Comparison of ENCODE assay signal across 9 mouse cellular contexts in genomic region chr4:43726995-43727394, GRCm38 (mm10). TPM values are rescaled to one million over a fixed set of nuclear protein-coding genes. Genes with fewer than 3 reads are reported as not detected.
DNase-seq lines count a peak whose midpoint lies in the region; ATAC-seq and TF ChIP-seq lines count a peak whose summit lies in the region.
"Had no signal": no experiment of that assay in that cellular context is flagged by ENCODE, and none has a peak within 500 bp of the region (broad histone marks: within the 10 kb centered on the region; RNA-seq: fewer than 3 reads in every experiment).

Hrct1 (plus strand) TSS chr4:43727188.

- peak; percentile 77 for ATAC-seq in lung, embryonic 15.5 days (ENCODE audit: borderline replicate concordance, extremely low read depth, low FRiP score, low TSS enrichment)

- no peaks in the 10 kb centered on the region for H3K4me1 ChIP-seq in liver, adult 2 months (ENCODE audit: control insufficient read depth, insufficient read depth, low read length)
- H3K4me1 ChIP-seq in lung, embryonic 15.5 days: peaks cover 55% of the 10 kb centered on the region

- H3K27me3 ChIP-seq in liver, adult 2 months (ENCODE audit: control insufficient read depth, insufficient read depth, low read length): no peaks in the 10 kb centered on the region
- H3K27me3 ChIP-seq in lung, embryonic 15.5 days: no peaks in the 10 kb centered on the region

- H3K9me3 ChIP-seq in lung, embryonic 15.5 days: no peaks in the 10 kb centered on the region

- no peak for TF ChIP-seq POLR2A in liver, adult 2 months (IDR thresholded peaks at IDR 0.05; ENCODE audit: extremely low read depth, insufficient read depth, low read length)

- TF ChIP-seq CTCF in liver, adult 2 months (IDR thresholded peaks at IDR 0.05; ENCODE audit: low read depth, low read length): no peak

- no peak within 1 kb of the TSS for H3K9ac ChIP-seq in liver, adult 2 months (ENCODE audit: low read depth, low read length)
- no peak within 1 kb of the TSS for H3K9ac ChIP-seq in lung, embryonic 15.5 days

- H3K27ac ChIP-seq in liver, adult 2 months (replicated peaks; ENCODE audit: insufficient read depth, low read depth, low read length): peak within 1 kb of the TSS; percentile 67
- H3K27ac ChIP-seq in lung, embryonic 15.5 days: peak within 1 kb of the TSS; percentile 87

- 51% methylated on average over 3 of the region's 3 CpGs for WGBS in liver, adult 2 months
- 8% methylated on average over 3 of the region's 3 CpGs for WGBS in lung, embryonic 15.5 days

- H3K4me3 ChIP-seq in liver, adult 2 months (ENCODE audit: insufficient read depth, low read depth, low read length): no peak within 1 kb of the TSS
- no peak within 1 kb of the TSS for H3K4me3 ChIP-seq in lung, embryonic 15.5 days

- H3K79me2 ChIP-seq in liver, adult 2 months (ENCODE audit: control insufficient read depth, insufficient read depth, low read length): no peaks in the 10 kb centered on the region

- H3K4me2 ChIP-seq in lung, embryonic 15.5 days: no peak within 1 kb of the TSS

- peak; percentile 48 for DNase-seq in liver, adult 2 months (ENCODE audit: extremely low read depth, low read depth, low spot score)
- DNase-seq in liver: no peak
- DNase-seq in gastrocnemius, adult 8-10 months (ENCODE audit: low spot score in 2 of 2): peak; percentile 66 to 79
- DNase-seq in kidney, adult 11 months: peak; percentile 85
- no peak for DNase-seq in embryo, embryonic 11 days
- no peak for DNase-seq in cerebellum, adult 11-12 months
- no peak for DNase-seq in cerebellum, adult 9-11 months

- H3K36me3 ChIP-seq in liver, adult 2 months (ENCODE audit: control insufficient read depth, insufficient read depth, low read length): no peaks in the 10 kb centered on the region
- no peaks in the 10 kb centered on the region for H3K36me3 ChIP-seq in lung, embryonic 15.5 days

RNA-seq across cellular contexts. Expression of gene Hrct1, which starts in this region (rescaled TPM):
- 0.09 and 0.13 TPM in 2 replicates for total RNA-seq in liver, adult 2 months (2014; rRNA removed)
- polyA plus RNA-seq in liver, adult 2 months (2012; rRNA removed): 0.07 and 0.21 TPM in 2 replicates
- 1 to 10 TPM in 3 of 4 experiments, under 1 TPM in 1; 0.73 to 2.9 (median 1.7) TPM for total RNA-seq in gastrocnemius, adult 8-10 months (2022)
- 1.1 and 1.3 TPM in 2 replicates for polyA plus RNA-seq in lung, embryonic 15.5 days (2015; fragmentation: Nextera tagmentation; extraction: Ambion mirVana)
- total RNA-seq: hematopoietic stem cell, adult 5-6 weeks had no signal

Comparison
In these comparisons a context has a peak if more than half of its experiments do, and no peak if none do; other contexts are left out.
1. Peak in DNase-seq and H3K27ac ChIP-seq in liver, adult 2 months; RNA of the gene not detected or under 1 TPM.
2. DNase-seq: peak in gastrocnemius, adult 8-10 months (2 of 2) and kidney, adult 11 months (single experiment); none in liver (single experiment), embryo, embryonic 11 days (single experiment), cerebellum, adult 11-12 months (single experiment) and cerebellum, adult 9-11 months (single experiment).